In genomic region chr11:58097621-58098365, GRCm38 (mm10) we compare ENCODE assay signal across 8 mouse cellular contexts. TPM values are rescaled to one million over a fixed set of nuclear protein-coding genes. Genes with fewer than 3 reads are reported as not detected.
DNase-seq lines count a peak whose midpoint lies in the region; ATAC-seq and TF ChIP-seq lines count a peak whose summit lies in the region.

No protein-coding gene starts in this region.

- peak overlapping the region; percentile 56 for H3K4me3 ChIP-seq in liver, adult 2 months (ENCODE audit: insufficient read depth, low read depth, low read length)
- H3K4me3 ChIP-seq in bone marrow macrophage, adult 2 months (ENCODE audit: insufficient read depth, low read length), result peak overlapping the region; percentile 37
- peak overlapping the region; percentile 55 for H3K4me3 ChIP-seq in heart, embryonic 12.5 days
- H3K4me3 ChIP-seq in midbrain, embryonic 13.5 days (replicated peaks), result peak overlapping the region; percentile 35

- peak overlapping the region; percentile 76 for H3K9ac ChIP-seq in liver, adult 2 months (ENCODE audit: low read depth, low read length)
- peak overlapping the region; percentile 71 for H3K9ac ChIP-seq in heart, embryonic 12.5 days
- 0 out of 2 replicates have a peak overlapping the region, but pooled peaks have one; percentile 2 for H3K9ac ChIP-seq in midbrain, embryonic 13.5 days (replicated peaks)

- no peaks in the 10 kb centered on the region for H3K27me3 ChIP-seq in liver, adult 2 months (ENCODE audit: control insufficient read depth, insufficient read depth, low read length)
- H3K27me3 ChIP-seq in heart, embryonic 12.5 days (replicated peaks), result no peaks in the 10 kb centered on the region; the same call in none of the 2 replicates
- peaks cover 36% of the 10 kb centered on the region for H3K27me3 ChIP-seq in midbrain, embryonic 13.5 days

- H3K4me1 ChIP-seq in liver, adult 2 months (ENCODE audit: control insufficient read depth, insufficient read depth, low read length), result peaks cover 27% of the 10 kb centered on the region
- peaks cover 14% of the 10 kb centered on the region for H3K4me1 ChIP-seq in bone marrow macrophage, adult 2 months (ENCODE audit: control insufficient read depth, insufficient read depth, low read length)
- peaks cover 9% of the 10 kb centered on the region; the same call in 1 of the 2 replicates for H3K4me1 ChIP-seq in heart, embryonic 12.5 days (replicated peaks)
- H3K4me1 ChIP-seq in midbrain, embryonic 13.5 days (replicated peaks), result peaks cover 8% of the 10 kb centered on the region

- H3K79me2 ChIP-seq in liver, adult 2 months (ENCODE audit: control insufficient read depth, insufficient read depth, low read length), result no peaks in the 10 kb centered on the region

- 5% methylated on average over 34 of the region's 38 CpGs for WGBS in liver, adult 2 months
- WGBS in heart, embryonic 12.5 days, result 1% methylated on average over 28 of the region's 38 CpGs
- WGBS in midbrain, embryonic 13.5 days, result 2% methylated on average over 29 of the region's 38 CpGs

- peak; percentile 84 for DNase-seq in liver, adult 2 months (ENCODE audit: extremely low read depth, low read depth, low spot score)
- no peak for DNase-seq in liver
- DNase-seq in kidney, postnatal 25 days, result peak; percentile 5 to 41
- DNase-seq in thymus, postnatal 4 days, result peak; percentile 63
- no peak for DNase-seq in gastrocnemius, postnatal 14 days

- TF ChIP-seq POLR2A in liver, adult 2 months (IDR thresholded peaks at IDR 0.05; ENCODE audit: extremely low read depth, insufficient read depth, low read length), result no peak
- TF ChIP-seq POLR2A in bone marrow macrophage, adult 2 months (IDR thresholded peaks at IDR 0.05; ENCODE audit: borderline replicate concordance, low read depth, low read length), result no peak

- peak; percentile 63 for ATAC-seq in heart, embryonic 12.5 days (ENCODE audit: insufficient number of reproducible peaks, low FRiP score)
- ATAC-seq in midbrain, embryonic 13.5 days, result peak; percentile 69

- peak overlapping the region; percentile 91 for H3K27ac ChIP-seq in liver, adult 2 months (replicated peaks; ENCODE audit: insufficient read depth, low read depth, low read length)
- no peak overlapping the region for H3K27ac ChIP-seq in bone marrow macrophage, adult 2 months (ENCODE audit: insufficient read depth, low read depth, low read length)
- no peak overlapping the region for H3K27ac ChIP-seq in heart, embryonic 12.5 days (ENCODE audit: poor library complexity, severe bottlenecking)
- no peak overlapping the region for H3K27ac ChIP-seq in midbrain, embryonic 13.5 days

- no peak for TF ChIP-seq CTCF in liver, adult 2 months (IDR thresholded peaks at IDR 0.05; ENCODE audit: low read depth, low read length)
- TF ChIP-seq CTCF in bone marrow macrophage, adult 2 months (IDR thresholded peaks at IDR 0.05; ENCODE audit: low read depth, low read length), result no peak

- intact Hi-C loops in gastrocnemius, postnatal 14 days (cut with DNase I; ENCODE audit: low total_unique reads), result no loop called here

- H3K9me3 ChIP-seq in heart, embryonic 12.5 days (replicated peaks), result no peaks in the 10 kb centered on the region
- H3K9me3 ChIP-seq in midbrain, embryonic 13.5 days, result no peaks in the 10 kb centered on the region

- H3K4me2 ChIP-seq in heart, embryonic 12.5 days, result peak overlapping the region; percentile 95
- peak overlapping the region; percentile 59 for H3K4me2 ChIP-seq in midbrain, embryonic 13.5 days (replicated peaks)

- H3K36me3 ChIP-seq in liver, adult 2 months (ENCODE audit: control insufficient read depth, insufficient read depth, low read length), result no peaks in the 10 kb centered on the region
- H3K36me3 ChIP-seq in heart, embryonic 12.5 days, result no peaks in the 10 kb centered on the region
- no peaks in the 10 kb centered on the region for H3K36me3 ChIP-seq in midbrain, embryonic 13.5 days

RNA-seq across cellular contexts. Expression of gene Gm12248, which starts 4.9 kb away (rescaled TPM):
- total RNA-seq in liver, adult 2 months (2014; rRNA removed), result not detected in 2 replicates
- polyA plus RNA-seq in liver, adult 2 months (2012; rRNA removed), result 1.7 TPM in 2 replicates
- not detected in 2 replicates for polyA plus RNA-seq in bone marrow macrophage, adult 2 months (2012; ENCODE audit: insufficient read depth, insufficient read length, missing spikeins)
- not detected in 2 replicates for polyA plus RNA-seq in heart, embryonic 12.5 days (2016; fragmentation: Nextera tagmentation; extraction: Ambion mirVana)
- not detected in 2 replicates for polyA plus RNA-seq in midbrain, embryonic 13.5 days (2015; fragmentation: Nextera tagmentation; extraction: Ambion mirVana)
- total RNA-seq in gastrocnemius, postnatal 14 days (2021), result not detected

RNA-seq across cellular contexts. Expression of gene Cnot8, which starts 6.2 kb away (rescaled TPM):
- total RNA-seq in liver, adult 2 months (2014; rRNA removed), result 48.0 and 49.1 TPM in 2 replicates
- 40.2 and 49.0 TPM in 2 replicates for polyA plus RNA-seq in liver, adult 2 months (2012; rRNA removed)
- polyA plus RNA-seq in bone marrow macrophage, adult 2 months (2012; ENCODE audit: insufficient read depth, insufficient read length, missing spikeins), result 58.4 and 58.5 TPM in 2 replicates
- 71.7 and 73.8 TPM in 2 replicates for polyA plus RNA-seq in heart, embryonic 12.5 days (2016; fragmentation: Nextera tagmentation; extraction: Ambion mirVana)
- polyA plus RNA-seq in midbrain, embryonic 13.5 days (2015; fragmentation: Nextera tagmentation; extraction: Ambion mirVana), result 117 and 120 TPM in 2 replicates
- total RNA-seq in gastrocnemius, postnatal 14 days (2021), result 10 to 100 TPM; 31.3 to 32.1 TPM

Comparison
In these comparisons a context has a peak if more than half of its experiments do, and no peak if none do; other contexts are left out.
1. DNase-seq: peak in liver, adult 2 months (single experiment), kidney, postnatal 25 days (2 of 2) and thymus, postnatal 4 days (single experiment); none in liver (single experiment) and gastrocnemius, postnatal 14 days (single experiment).
2. H3K9ac ChIP-seq: peak in every context shown above with its lines; median percentile 76 in liver, adult 2 months; 71 in heart, embryonic 12.5 days; 2 in midbrain, embryonic 13.5 days.
3. Peak in every context shown above with its lines, with median percentiles within 50 percentile points of each other: H3K4me3 ChIP-seq.